Mouse (Mus musculus): Measurements from ENCODE around the gene Tmprss11g. TPM values are rescaled to one million over a fixed set of nuclear protein-coding genes. Genes with fewer than 3 reads are reported as not detected.

Gene Tmprss11g
- 0.97 and 1.2 TPM in 2 replicates for polyA plus RNA-seq (2015; fragmentation: Nextera tagmentation; extraction: Ambion mirVana)

DNA sequence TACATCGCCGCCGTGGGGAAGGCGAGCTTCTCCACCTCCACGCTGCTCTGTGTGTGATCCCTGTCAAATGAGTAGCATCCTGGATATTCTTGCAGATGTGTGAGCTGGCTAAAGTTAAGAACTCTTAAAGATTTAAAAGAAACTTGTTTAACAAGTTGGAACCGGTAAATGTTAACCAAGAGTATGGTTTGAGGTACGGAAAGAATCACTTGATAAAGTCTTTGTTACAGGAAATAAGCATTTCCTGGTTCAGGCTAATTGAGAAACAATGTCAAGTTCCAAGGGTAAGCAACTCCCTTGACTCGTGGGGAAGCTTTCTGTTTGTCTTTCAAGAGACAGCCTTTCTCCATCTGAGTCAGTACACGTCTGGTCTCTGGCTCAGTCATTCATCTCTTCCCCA, at the start of gene Tmprss11g:
TSS of gene Tmprss11g (minus strand) at position 101 of the 400 bp plus-strand sequence.
- Histone ChIP-seq H3K27me3 (no peaks in the 10 kb centered on the region), H3K4me1 (no peaks in the 10 kb centered on the region), H3K4me2 (replicated peaks) (no peak within 1 kb of the TSS), H3K9me3 (replicated peaks) (no peaks in the 10 kb centered on the region), H3K27ac (replicated peaks) (no peak within 1 kb of the TSS), H3K36me3 (no peaks in the 10 kb centered on the region), H3K4me3 (replicated peaks) (no peak within 1 kb of the TSS), H3K9ac (no peak within 1 kb of the TSS)
- no peak for ATAC-seq (ENCODE audit: insufficient number of reproducible peaks, low FRiP score, low TSS enrichment, low read depth)
- WGBS = 55% methylated on average over 9 of the region's 9 CpGs

- Histone ChIP-seq H3K4me1 (no peaks in the 10 kb centered on the region), H3K4me2 (replicated peaks) (no peak overlapping the region)
- 82% methylated on average over 2 of the region's 2 CpGs for WGBS
These were observed 28.3 kb upstream of the Tmprss11g start for GRCm38 (mm10) chr5:86546693-86547092.

GRCm38 (mm10) chr5:86540601-86541000, 22.2 kb upstream of the Tmprss11g start:
- WGBS = 48% methylated on average over 3 of the region's 3 CpGs
- H3K4me1 ChIP-seq = no peaks in the 10 kb centered on the region
- ATAC-seq (ENCODE audit: insufficient number of reproducible peaks, low FRiP score, low TSS enrichment, low read depth) = no peak
- no peaks in the 10 kb centered on the region for H3K36me3 ChIP-seq
- no peak overlapping the region for H3K9ac ChIP-seq
- no peak overlapping the region for H3K27ac ChIP-seq (replicated peaks)
- H3K9me3 ChIP-seq (replicated peaks) = no peaks in the 10 kb centered on the region
- H3K4me2 ChIP-seq (replicated peaks) = no peak overlapping the region
- H3K27me3 ChIP-seq = no peaks in the 10 kb centered on the region
- H3K4me3 ChIP-seq (replicated peaks) = no peak overlapping the region

More at GRCm38 (mm10) chr5:86546693-86547092, 28.3 kb upstream of the Tmprss11g start:
- no peak for ATAC-seq (ENCODE audit: insufficient number of reproducible peaks, low FRiP score, low TSS enrichment, low read depth)
- no peak overlapping the region for H3K4me3 ChIP-seq (replicated peaks)
- H3K9ac ChIP-seq = no peak overlapping the region
- no peaks in the 10 kb centered on the region for H3K9me3 ChIP-seq (replicated peaks)
- no peaks in the 10 kb centered on the region for H3K36me3 ChIP-seq
- H3K27me3 ChIP-seq = no peaks in the 10 kb centered on the region
- no peak overlapping the region for H3K27ac ChIP-seq (replicated peaks)

- Histone ChIP-seq H3K4me2 (replicated peaks) (no peak overlapping the region), H3K9ac (no peak overlapping the region), H3K27me3 (no peaks in the 10 kb centered on the region), H3K4me1 (no peaks in the 10 kb centered on the region), H3K27ac (replicated peaks) (no peak overlapping the region), H3K9me3 (replicated peaks) (no peaks in the 10 kb centered on the region), H3K36me3 (no peaks in the 10 kb centered on the region), H3K4me3 (replicated peaks) (no peak overlapping the region)
- WGBS = 49% methylated on average over 2 of the region's 2 CpGs
- ATAC-seq (ENCODE audit: insufficient number of reproducible peaks, low FRiP score, low TSS enrichment, low read depth) = no peak
These were observed 10.3 kb upstream of the Tmprss11g start for GRCm38 (mm10) chr5:86528725-86529124.

DNA sequence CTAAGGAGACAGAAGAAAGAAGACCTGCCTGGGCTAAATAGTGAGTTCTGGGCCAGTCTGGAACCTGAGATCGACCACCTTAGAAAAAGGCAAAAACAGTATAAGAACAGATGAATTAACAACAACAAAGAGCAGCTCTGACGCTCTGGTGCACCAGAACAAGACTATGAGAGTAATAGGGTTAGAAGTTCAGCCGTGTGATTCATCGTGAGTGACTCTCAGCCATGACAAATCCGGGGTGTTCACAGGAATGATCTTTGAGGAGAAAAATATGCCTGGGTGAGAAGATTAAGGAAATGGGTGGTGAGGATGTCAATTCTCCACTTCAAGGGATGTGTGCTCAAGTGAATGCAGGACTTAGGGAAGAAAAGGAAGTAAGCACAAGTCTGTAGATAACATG, 6.9 kb downstream of the Tmprss11g start:
- H3K36me3 ChIP-seq = no peaks in the 10 kb centered on the region
- no peak overlapping the region for H3K4me2 ChIP-seq (replicated peaks)
- H3K27ac ChIP-seq (replicated peaks) = no peak overlapping the region
- no peaks in the 10 kb centered on the region for H3K4me1 ChIP-seq
- no peak overlapping the region for H3K9ac ChIP-seq
- no peak for ATAC-seq (ENCODE audit: insufficient number of reproducible peaks, low FRiP score, low TSS enrichment, low read depth)
- no peaks in the 10 kb centered on the region for H3K9me3 ChIP-seq (replicated peaks)
- no peak overlapping the region for H3K4me3 ChIP-seq (replicated peaks)
- WGBS = 69% methylated on average over 5 of the region's 5 CpGs
- no peaks in the 10 kb centered on the region for H3K27me3 ChIP-seq

DNA sequence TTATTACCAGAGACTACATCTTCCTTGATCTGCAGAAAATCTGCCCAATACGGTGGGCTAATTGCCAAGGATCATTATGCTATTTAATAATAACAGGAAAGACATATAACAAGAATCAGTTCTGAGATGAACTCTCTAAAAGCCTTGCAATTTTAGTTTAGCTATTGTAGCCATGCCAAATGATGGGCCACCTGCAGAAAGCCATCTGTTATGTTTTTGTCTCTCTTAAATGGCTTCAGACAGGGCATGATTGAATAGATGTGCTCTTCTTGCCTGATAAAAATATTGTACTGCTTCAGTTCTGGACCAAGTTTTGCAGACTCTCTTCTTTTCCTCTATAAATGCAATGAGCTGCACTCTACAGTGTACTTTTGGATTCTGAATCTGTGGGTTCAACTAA, 24.9 kb downstream of the Tmprss11g start:
- no peak overlapping the region for H3K27ac ChIP-seq (replicated peaks)
- H3K9me3 ChIP-seq (replicated peaks) = no peaks in the 10 kb centered on the region
- WGBS = 52% methylated on average over 1 of the region's 1 CpGs
- no peak overlapping the region for H3K9ac ChIP-seq
- no peaks in the 10 kb centered on the region for H3K27me3 ChIP-seq
- no peaks in the 10 kb centered on the region for H3K36me3 ChIP-seq
- no peak overlapping the region for H3K4me2 ChIP-seq (replicated peaks)
- ATAC-seq (ENCODE audit: insufficient number of reproducible peaks, low FRiP score, low TSS enrichment, low read depth) = no peak
- no peaks in the 10 kb centered on the region for H3K4me1 ChIP-seq
- no peak overlapping the region for H3K4me3 ChIP-seq (replicated peaks)

GRCm38 (mm10) chr5:86482562-86482961, 35.8 kb downstream of the Tmprss11g start:
- Histone ChIP-seq H3K9me3 (replicated peaks) (no peaks in the 10 kb centered on the region), H3K4me2 (replicated peaks) (no peak overlapping the region), H3K27ac (replicated peaks) (no peak overlapping the region), H3K9ac (no peak overlapping the region), H3K4me3 (replicated peaks) (no peak overlapping the region), H3K4me1 (no peaks in the 10 kb centered on the region), H3K36me3 (no peaks in the 10 kb centered on the region), H3K27me3 (no peaks in the 10 kb centered on the region)
- ATAC-seq (ENCODE audit: insufficient number of reproducible peaks, low FRiP score, low TSS enrichment, low read depth) = no peak
- WGBS = 71% methylated on average over 2 of the region's 2 CpGs

- H3K27ac ChIP-seq (replicated peaks) = no peak overlapping the region
- no peak overlapping the region for H3K9ac ChIP-seq
- WGBS = 75% methylated on average over 1 of the region's 1 CpGs
- no peaks in the 10 kb centered on the region for H3K9me3 ChIP-seq (replicated peaks)
- no peaks in the 10 kb centered on the region for H3K36me3 ChIP-seq
- no peaks in the 10 kb centered on the region for H3K27me3 ChIP-seq
- ATAC-seq (ENCODE audit: insufficient number of reproducible peaks, low FRiP score, low TSS enrichment, low read depth) = no peak
- H3K4me2 ChIP-seq (replicated peaks) = no peak overlapping the region
- H3K4me3 ChIP-seq (replicated peaks) = no peak overlapping the region
- no peaks in the 10 kb centered on the region for H3K4me1 ChIP-seq
These were observed 36.4 kb downstream of the Tmprss11g start for GRCm38 (mm10) chr5:86482031-86482430.

DNA sequence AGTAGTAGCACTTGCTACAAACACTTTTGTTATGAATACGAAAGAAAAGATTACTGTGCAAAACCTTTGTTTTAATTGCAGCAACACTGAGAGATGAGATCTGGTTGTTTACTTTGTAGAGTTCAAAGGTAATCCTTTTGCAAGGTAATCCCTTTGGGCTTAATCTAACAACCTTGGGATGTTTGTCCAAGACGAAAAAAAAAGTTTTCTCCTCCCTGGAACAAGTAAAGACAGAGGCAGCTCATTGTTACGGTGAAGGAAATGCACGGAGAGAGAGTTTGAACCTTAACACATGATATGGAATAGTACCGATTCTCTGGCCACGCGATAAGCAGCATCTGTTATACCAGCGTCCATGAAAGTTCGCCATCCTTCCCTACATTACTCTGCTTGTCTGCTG, 44.5 kb downstream of the Tmprss11g start:
- Histone ChIP-seq H3K9ac (no peak overlapping the region), H3K4me3 (replicated peaks) (no peak overlapping the region), H3K4me1 (no peaks in the 10 kb centered on the region), H3K36me3 (no peaks in the 10 kb centered on the region), H3K4me2 (replicated peaks) (no peak overlapping the region), H3K27ac (replicated peaks) (no peak overlapping the region), H3K27me3 (no peaks in the 10 kb centered on the region), H3K9me3 (replicated peaks) (no peaks in the 10 kb centered on the region)
- ATAC-seq (ENCODE audit: insufficient number of reproducible peaks, low FRiP score, low TSS enrichment, low read depth) = no peak
- WGBS = 73% methylated on average over 9 of the region's 9 CpGs

- H3K27me3 ChIP-seq = no peaks in the 10 kb centered on the region
- no peaks in the 10 kb centered on the region for H3K36me3 ChIP-seq
- 52% methylated on average over 4 of the region's 4 CpGs for WGBS
These were observed 49.5 kb downstream of the Tmprss11g start, which contains the start of gene Tmprss11a for GRCm38 (mm10) chr5:86468890-86469289. Gene Tmprss11a (minus strand): TSS chr5:86468990.

DNA sequence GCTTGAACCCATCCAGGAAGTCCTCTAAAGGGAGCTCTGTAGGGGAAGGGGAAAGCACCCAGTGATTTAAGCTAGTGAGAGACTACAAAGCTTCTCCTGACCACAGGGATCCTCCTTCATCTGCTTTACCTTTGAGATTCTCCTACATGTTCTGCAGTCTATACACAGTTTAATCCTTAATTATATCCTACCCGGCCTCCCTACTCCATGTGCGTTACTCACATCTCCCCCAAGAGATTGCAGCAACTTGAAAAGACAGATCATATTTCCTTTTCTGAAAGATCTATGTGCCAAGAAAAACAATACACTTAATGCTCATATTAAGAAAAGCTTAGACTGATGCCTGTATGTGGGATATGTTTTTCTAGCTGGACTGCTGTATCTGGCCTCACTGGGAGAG, 79.1 kb downstream of the Tmprss11g start:
- Histone ChIP-seq H3K27ac (replicated peaks) (no peak overlapping the region), H3K9me3 (replicated peaks) (no peaks in the 10 kb centered on the region), H3K27me3 (no peaks in the 10 kb centered on the region), H3K4me2 (replicated peaks) (no peak overlapping the region), H3K4me3 (replicated peaks) (no peak overlapping the region), H3K4me1 (no peaks in the 10 kb centered on the region), H3K9ac (no peak overlapping the region), H3K36me3 (no peaks in the 10 kb centered on the region)
- 20% methylated on average over 2 of the region's 2 CpGs for WGBS
- ATAC-seq (ENCODE audit: insufficient number of reproducible peaks, low FRiP score, low TSS enrichment, low read depth) = no peak

More at GRCm38 (mm10) chr5:86468890-86469289, 49.5 kb downstream of the Tmprss11g start, which contains the start of gene Tmprss11a:
- no peak within 1 kb of the TSS for H3K4me3 ChIP-seq (replicated peaks)
- H3K9ac ChIP-seq = no peak within 1 kb of the TSS
- no peaks in the 10 kb centered on the region for H3K9me3 ChIP-seq (replicated peaks)
- no peaks in the 10 kb centered on the region for H3K4me1 ChIP-seq
- H3K4me2 ChIP-seq (replicated peaks) = no peak within 1 kb of the TSS
- no peak within 1 kb of the TSS for H3K27ac ChIP-seq (replicated peaks)
- ATAC-seq (ENCODE audit: insufficient number of reproducible peaks, low FRiP score, low TSS enrichment, low read depth) = no peak

DNA sequence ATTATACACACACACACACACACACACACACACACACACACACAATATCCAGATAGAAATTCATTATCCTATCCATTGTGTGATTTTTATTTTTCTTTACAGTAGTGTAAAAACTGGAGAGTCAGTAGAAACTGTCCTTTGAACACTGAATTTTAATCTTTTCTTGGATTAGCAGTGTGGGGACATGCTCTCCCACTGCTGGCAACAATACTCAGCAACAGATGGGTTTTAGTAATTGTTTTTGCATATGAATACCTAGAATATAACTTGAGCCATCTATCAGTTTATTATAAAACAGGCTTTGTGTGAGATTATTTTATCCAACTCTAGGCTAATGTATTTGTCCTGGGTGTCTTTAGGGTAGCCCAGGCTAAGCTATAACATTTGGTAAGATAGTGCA, 79.9 kb downstream of the Tmprss11g start:
- Histone ChIP-seq H3K27ac (replicated peaks) (no peak overlapping the region), H3K27me3 (no peaks in the 10 kb centered on the region), H3K9me3 (replicated peaks) (no peaks in the 10 kb centered on the region), H3K36me3 (no peaks in the 10 kb centered on the region), H3K4me3 (replicated peaks) (no peak overlapping the region), H3K4me1 (no peaks in the 10 kb centered on the region), H3K9ac (no peak overlapping the region), H3K4me2 (replicated peaks) (no peak overlapping the region)
- ATAC-seq (ENCODE audit: insufficient number of reproducible peaks, low FRiP score, low TSS enrichment, low read depth) = no peak
